Mouse (Mus musculus) ES-E14 (cell line): Measurements from ENCODE around the gene Dmrtc2. TPM values are rescaled to one million over a fixed set of nuclear protein-coding genes. Genes with fewer than 3 reads are reported as not detected.

Experiments
- DNase-seq: peaks from one replicate; pipeline ENCODE4 v3.0.0-alpha.2; 2013; ENCODE audit warnings: low read depth, low spot score
- H3K27ac ChIP-seq: 2 replicates; pipeline ENCODE4 v1.5.1; 2012; ENCODE audit warnings: low read depth, mild to moderate bottlenecking, low read length, moderate library complexity, mixed read lengths; ENCODE audit not compliant: poor library complexity, insufficient read depth, severe bottlenecking
- H3K36me3 ChIP-seq: 2 replicates; pipeline ENCODE4 v1.6.1; 2012; ENCODE audit warnings: mild to moderate bottlenecking, low read length, moderate library complexity, mixed read lengths; ENCODE audit not compliant: control insufficient read depth, poor library complexity, insufficient read depth, severe bottlenecking
- H3K4me1 ChIP-seq, 2 experiments: fragments of 150-350 bp in 1 of 2; sonication (generic) in 1 of 2; 2 replicates each; pipeline ENCODE4 v1.6.1; 2012; ENCODE audit warnings: low read length in 2 of 2, mild to moderate bottlenecking in 1 of 2, mixed read lengths in 1 of 2; ENCODE audit not compliant: control insufficient read depth in 2 of 2, insufficient read depth in 2 of 2, poor library complexity in 1 of 2
- H3K4me3 ChIP-seq, 2 experiments: fragments of 150-350 bp in 1 of 2; sonication (generic) in 1 of 2; 2 replicates each; pipeline ENCODE4 v1.5.1; 2012; ENCODE audit warnings: low read length in 2 of 2, low read depth in 1 of 2, mild to moderate bottlenecking in 1 of 2, mixed read lengths in 1 of 2; ENCODE audit not compliant: insufficient read depth in 1 of 2, poor library complexity in 1 of 2, severe bottlenecking in 1 of 2
- H3K9ac ChIP-seq: 2 replicates; pipeline ENCODE4 v1.6.1; 2012; ENCODE audit warnings: low read depth, mild to moderate bottlenecking, low read length, mixed read lengths; ENCODE audit not compliant: poor library complexity, insufficient read depth, severe bottlenecking
- H3K9me3 ChIP-seq: fragments of 150-350 bp; sonication (generic); 2 replicates; pipeline ENCODE4 v1.6.1; 2012; ENCODE audit warnings: low read depth, mild to moderate bottlenecking, low read length; ENCODE audit not compliant: control insufficient read depth, insufficient read depth
- CHD2 ChIP-seq: IDR thresholded peaks from 2 replicates; pipeline ENCODE4 v1.6.1; 2014; ENCODE audit warnings: mild to moderate bottlenecking, low read depth, low read length, inconsistent platforms
- HCFC1 ChIP-seq: IDR thresholded peaks from 2 replicates; pipeline ENCODE4 v1.6.1; 2012; ENCODE audit warnings: low read length, inconsistent platforms, borderline replicate concordance; ENCODE audit not compliant: insufficient read depth
- MAFK ChIP-seq: IDR thresholded peaks from 2 replicates; pipeline ENCODE4 v1.6.1; 2014; ENCODE audit warnings: mild to moderate bottlenecking, low read depth, low read length, inconsistent platforms; ENCODE audit not compliant: insufficient read depth
- ZC3H11A ChIP-seq: IDR thresholded peaks from 2 replicates; pipeline ENCODE4 v1.6.1; 2012; ENCODE audit warnings: low read depth, mild to moderate bottlenecking, inconsistent platforms, low read length, borderline replicate concordance
- ZNF384 ChIP-seq: IDR thresholded peaks from 2 replicates; pipeline ENCODE4 v1.6.1; 2012; ENCODE audit warnings: low read depth, low read length, inconsistent platforms
- in situ Hi-C, 2 experiments: fragments of 600-800 bp; cut with MboI; formaldehyde crosslinking; loops; one replicate each; pipeline ENCODE4 v1.15.1; 2025; ENCODE audit warnings: low sequenced_read_pairs in 2 of 2, inconsistent platforms in 1 of 2; ENCODE audit not compliant: unreplicated experiment in 2 of 2
- total RNA-seq: library from RNA; depleted of rRNA; stranded (reverse); fragments of 300-350 nt; gene quantifications from 2 replicates; pipeline ENCODE4 v1.2.3, GENCODE M21; 2012

The Dmrtc2 gene
- total RNA-seq, 1 experiment, result 0.54 TPM

DNA sequence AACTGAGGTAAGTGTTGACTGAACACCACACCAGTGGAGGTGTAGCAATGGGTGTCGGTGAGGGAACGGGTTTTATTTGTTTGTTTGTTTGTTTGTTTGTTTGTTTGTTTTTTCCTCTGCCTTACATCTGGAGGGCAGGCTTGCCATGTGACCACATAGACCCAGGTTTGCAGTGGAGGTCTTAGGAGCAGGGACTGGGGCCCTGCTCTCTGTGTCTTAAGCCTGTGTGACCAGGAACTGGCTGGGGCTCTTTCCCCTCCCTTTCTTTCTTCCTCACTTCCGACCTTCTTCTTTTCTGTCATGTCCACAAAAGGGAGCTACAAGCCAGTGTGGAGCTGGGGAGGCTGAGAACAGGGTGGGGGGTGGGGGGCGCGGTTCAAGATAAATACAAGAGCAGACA, 28.1 kb downstream of the Dmrtc2 start:
- TF ChIP-seq HCFC1, result no peak
- no peak for TF ChIP-seq MAFK
- no peak for TF ChIP-seq CHD2
- no peak for TF ChIP-seq ZNF384
- Histone ChIP-seq H3K4me3 (no peak overlapping the region), H3K9ac (no peak overlapping the region), H3K9me3 (no peaks in the 10 kb centered on the region), H3K4me1 (peaks cover 0 to 18% of the 10 kb centered on the region in 2 experiments; a peak in 1 of 4 replicates), H3K36me3 (no peaks in the 10 kb centered on the region), H3K27ac (no peak overlapping the region)
- DNase-seq, result no peak
- in situ Hi-C loops, result no loop called here

DNA sequence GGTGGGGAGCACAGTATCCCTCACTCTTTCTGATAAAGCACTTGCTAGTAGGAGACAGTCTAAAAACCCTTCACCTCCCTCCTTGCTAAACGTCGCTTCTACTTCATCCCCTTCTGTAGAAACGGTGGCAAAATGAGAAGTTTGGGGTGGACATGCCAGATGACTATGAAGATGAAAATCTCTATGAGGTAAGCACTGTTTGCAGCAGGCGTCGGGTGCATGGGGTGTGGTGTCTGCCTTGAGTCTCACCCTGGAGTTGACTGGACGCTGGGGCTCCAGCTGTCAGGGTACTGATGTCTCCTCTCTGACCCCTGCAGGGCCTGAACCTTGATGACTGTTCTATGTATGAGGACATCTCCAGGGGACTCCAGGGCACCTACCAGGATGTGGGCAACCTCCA, 31.3 kb downstream of the Dmrtc2 start:
- Histone ChIP-seq H3K4me3 (no peak overlapping the region), H3K9ac (no peak overlapping the region), H3K36me3 (no peaks in the 10 kb centered on the region), H3K27ac (no peak overlapping the region), H3K9me3 (no peaks in the 10 kb centered on the region), H3K4me1 (peaks cover 1 to 20% of the 10 kb centered on the region in 2 experiments)
- in situ Hi-C loops, result no loop called here
- no peak for DNase-seq
- TF ChIP-seq CHD2 (no peak), HCFC1 (no peak), ZNF384 (no peak)

DNA sequence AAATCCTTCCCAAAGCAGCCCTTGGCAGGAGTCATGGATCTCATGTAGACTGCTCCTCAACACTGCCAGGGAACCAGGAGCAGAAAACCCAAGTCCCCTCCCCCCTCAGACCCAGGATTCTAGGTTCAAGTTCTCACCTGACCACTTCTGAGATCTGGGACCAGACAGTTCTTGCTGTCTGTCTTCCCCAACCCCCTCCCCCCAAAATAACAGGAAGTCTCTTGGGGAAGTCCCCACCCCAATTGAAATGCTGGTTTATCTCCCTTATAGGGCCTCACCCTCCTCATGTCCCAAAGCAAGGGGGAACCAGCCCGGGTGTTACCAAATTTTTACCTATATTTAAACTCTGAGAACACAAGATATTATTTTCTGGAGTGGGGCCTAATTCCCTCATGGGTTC, 32.0 kb downstream of the Dmrtc2 start:
- TF ChIP-seq CHD2 (no peak), HCFC1 (no peak), MAFK (no peak), ZNF384 (no peak), ZC3H11A (no peak)
- no peak overlapping the region for H3K27ac ChIP-seq
- DNase-seq, result no peak
- in situ Hi-C loops, result no loop called here
- no peaks in the 10 kb centered on the region for H3K9me3 ChIP-seq
- H3K4me1 ChIP-seq, result peaks cover 1 to 25% of the 10 kb centered on the region in 2 experiments
- no peak overlapping the region for H3K9ac ChIP-seq
- no peaks in the 10 kb centered on the region for H3K36me3 ChIP-seq
- no peak overlapping the region for H3K4me3 ChIP-seq

DNA sequence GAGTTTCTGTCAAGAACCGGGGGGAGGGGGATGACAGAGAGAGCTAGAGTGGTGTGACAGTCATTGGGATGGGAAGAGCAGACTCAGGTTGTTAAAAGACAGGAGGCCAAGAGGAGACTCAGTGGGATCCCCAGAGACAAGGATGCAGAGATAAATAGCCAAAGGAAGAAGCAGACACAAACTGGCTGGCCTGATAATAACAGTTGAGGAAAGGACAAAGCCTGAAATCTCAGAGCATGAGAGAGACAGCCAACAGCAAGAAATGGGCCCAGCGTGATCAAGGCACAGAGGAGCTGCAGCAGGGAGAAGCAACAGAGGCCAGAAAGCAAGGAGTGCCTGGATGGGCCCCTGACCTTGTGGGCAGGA, 32.4 kb downstream of the Dmrtc2 start:
- no peak for TF ChIP-seq HCFC1
- no peak for TF ChIP-seq ZNF384
- Histone ChIP-seq H3K9ac (peak overlapping the region; percentile 50; the same call in 1 of the 2 replicates), H3K9me3 (no peaks in the 10 kb centered on the region), H3K4me3 (peak overlapping the region in 1 of 2 experiments; percentile 65; a peak in 1 of 4 replicates), H3K27ac (no peak overlapping the region), H3K4me1 (peaks cover 1 to 26% of the 10 kb centered on the region in 2 experiments), H3K36me3 (no peaks in the 10 kb centered on the region)
- in situ Hi-C loops, result no loop called here
- no peak for DNase-seq

DNA sequence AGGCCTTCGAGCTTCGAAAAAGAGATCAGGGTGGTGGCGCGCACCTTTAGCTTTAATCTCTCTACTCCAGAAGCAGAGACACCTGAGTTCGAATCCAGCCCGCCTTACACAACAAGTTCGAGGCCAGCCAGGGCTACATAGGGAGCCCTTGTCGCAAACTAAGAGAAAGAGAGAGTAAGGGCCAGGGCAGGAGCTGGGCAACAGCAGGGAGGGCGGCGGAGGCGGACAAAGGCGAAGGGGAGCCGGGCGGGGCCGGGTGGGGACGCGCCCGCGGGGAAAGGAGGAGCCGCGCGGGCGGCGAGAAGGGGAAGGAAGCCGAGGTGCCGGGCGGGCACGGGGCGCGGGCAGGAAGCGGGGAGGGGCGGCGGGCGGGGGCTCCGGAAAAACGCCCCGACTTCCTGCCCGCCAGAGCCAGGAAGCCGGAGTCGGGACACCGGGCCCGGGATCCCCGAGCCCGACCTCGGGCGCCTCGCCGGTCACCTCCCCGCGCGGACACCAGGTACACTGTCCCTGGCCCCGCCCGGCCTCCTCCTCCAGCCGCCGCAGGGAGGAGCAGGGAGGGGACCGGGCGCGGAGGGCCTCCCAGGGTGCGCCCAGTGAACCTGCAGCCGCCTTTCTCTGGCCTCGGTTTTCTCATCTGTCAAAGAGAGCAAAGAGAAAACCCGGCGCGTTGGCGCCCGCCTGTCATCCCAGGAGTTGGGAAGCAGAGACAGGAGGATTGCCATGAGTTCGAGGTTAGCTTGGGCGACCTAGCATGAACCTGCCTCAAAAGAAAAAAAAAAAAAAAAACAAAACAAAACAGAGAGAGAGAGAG, 33.0 kb downstream of the Dmrtc2 start, which contains the start of gene Arhgef1:
Arhgef1 (plus strand) TSS at position 283 of the 814 bp plus-strand sequence.
- Histone ChIP-seq H3K4me1 (peaks cover 1 to 22% of the 10 kb centered on the region in 2 experiments), H3K27ac (no peak within 1 kb of the TSS), H3K4me3 (peak within 1 kb of the TSS; percentile 65 to 93), H3K36me3 (no peaks in the 10 kb centered on the region), H3K9me3 (no peaks in the 10 kb centered on the region), H3K9ac (peak within 1 kb of the TSS; percentile 50)
- TF ChIP-seq MAFK (no peak), ZC3H11A (no peak), CHD2 (no peak), ZNF384 (no peak), HCFC1 (no peak)
- in situ Hi-C loops, result no loop called here
- DNase-seq, result no peak
